Mouse (Mus musculus): ENCODE data around the gene Thsd4. TPM values are rescaled to one million over a fixed set of nuclear protein-coding genes. Genes with fewer than 3 reads are reported as not detected.
"Not testable (repeated sequence)": the region's sequence is repeated elsewhere in the genome, so short reads cannot be mapped to it uniquely, and the experiment has no call there.

Thsd4 gene
- total RNA-seq, 1 experiment from 2014 or later, result 7.2 TPM

DNA sequence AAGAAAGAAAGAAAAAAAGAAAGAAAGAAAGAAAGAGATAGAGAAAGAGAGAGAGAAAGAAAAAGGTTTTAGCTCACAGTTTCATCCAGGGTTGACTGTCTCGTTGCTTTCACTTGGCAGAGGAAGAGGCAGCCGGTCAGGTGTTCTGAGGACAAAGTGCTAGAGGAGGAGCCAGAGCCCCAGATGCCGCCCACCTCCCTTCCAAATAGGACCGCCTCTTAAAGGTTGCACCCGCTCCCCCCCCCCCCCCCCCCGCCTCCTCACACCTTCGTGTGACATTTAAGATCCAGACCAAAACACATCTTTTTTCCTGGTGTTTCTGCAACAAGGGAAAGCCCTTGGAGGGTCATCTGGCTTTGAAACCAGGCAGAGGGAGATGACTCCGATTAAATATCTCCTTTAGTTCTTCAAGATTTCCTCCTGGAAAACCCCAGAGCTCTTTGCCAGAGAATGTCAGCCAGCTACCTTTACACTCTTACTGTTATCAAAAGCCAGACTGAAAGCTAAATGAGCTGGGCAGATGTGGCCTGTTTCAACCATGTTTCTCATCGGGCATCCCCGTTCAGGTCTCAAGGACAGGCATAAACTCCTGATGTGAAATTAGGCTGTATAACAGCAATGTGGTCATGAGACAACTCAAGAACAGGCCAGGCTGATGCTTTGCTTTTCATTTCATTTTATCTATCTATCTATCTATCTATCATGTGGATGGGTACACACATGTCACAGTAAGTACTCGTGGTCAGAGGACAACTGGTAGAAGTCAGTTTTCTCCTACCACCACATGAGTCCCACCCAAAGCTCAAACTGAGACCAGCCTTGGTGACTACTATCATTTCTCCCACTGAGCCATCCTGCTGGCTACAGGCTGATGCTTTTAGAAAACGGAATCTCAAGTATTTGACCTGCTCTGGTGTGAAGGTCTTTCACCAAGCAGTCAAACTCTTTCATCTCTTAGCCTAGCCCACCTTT is 580.6 kb downstream of the Thsd4 start:
- DNase-seq, result no peak

DNA sequence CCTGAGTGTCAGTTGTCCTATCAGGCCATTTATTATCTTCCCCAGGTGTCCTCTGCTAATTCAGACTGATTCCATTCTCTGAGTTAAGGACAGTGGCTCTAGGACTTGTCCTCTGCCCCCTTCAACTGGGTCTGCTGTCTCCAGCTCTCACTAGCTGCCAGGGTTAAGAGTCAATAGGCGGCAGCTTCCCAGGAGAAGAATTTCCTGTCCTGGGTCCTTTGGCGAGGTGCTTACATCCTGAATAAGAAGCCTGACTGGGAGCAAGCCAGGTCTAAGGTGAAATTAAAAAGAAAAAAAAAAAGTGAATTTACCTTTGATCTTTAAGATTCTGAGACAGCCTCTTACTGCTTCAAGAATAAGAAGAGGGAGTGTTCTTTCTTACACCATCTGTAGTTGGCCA is 582.2 kb downstream of the Thsd4 start:
- DNase-seq, result no peak

DNA sequence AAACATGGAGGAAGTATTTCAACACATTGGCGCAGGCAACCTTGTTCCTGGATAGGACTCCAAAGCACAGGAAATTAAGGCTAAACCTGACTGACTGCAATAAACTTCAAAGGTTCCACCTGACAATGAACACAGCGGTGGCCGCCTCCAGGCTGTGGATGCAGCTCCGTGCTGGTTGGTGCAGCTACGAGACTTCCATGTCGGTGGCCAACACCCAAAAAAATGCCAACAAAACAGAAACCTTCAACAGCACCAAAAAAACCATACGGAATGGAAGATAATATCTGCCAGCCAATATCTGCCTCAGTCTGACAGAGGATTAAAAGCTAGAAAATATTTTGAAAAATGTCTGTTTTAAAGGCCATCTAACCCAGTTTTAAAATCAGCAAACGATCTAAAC is 583.3 kb downstream of the Thsd4 start:
- DNase-seq, result no peak

DNA sequence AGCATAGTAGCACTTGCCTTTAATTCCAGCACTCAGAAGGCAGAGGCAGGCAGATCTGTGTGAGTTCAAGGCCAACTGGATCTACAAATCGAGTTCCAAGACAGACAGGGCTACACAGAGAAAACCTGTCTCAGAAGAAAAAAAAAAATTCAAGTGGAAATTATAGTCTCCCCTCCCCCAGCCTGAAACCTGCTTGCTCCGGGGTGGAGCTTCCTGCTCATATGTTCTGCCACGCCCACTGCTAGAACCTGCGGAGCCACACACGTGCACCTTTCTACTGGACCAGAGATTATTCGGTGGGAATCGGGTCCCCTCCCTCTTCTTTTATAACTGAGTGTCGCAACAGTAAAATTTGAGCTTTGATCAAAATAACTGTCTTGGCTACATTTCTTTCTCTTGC is 586.0 kb downstream of the Thsd4 start:
- not testable (repeated sequence) for DNase-seq

DNA sequence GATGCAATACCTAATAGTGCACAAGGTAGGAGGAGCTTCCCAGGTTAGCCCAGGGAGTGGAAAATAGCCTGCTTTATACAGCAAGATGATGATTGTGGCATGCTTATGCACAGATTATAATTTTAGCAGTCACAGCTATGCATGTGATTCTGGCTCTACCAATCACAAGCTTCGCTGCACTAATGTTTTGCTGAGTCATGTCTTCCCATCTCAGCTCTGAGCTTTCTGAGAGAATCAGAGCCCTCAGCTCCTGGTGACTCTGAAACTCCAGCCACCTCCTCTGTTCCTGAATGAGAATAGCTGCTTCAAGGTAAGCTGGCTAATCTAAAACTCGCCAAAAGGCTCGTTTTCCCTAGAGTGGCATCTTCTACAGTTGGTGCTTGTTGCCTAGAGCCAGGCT is 591.6 kb downstream of the Thsd4 start:
- DNase-seq, result no peak

Other genes with a start within 250 kb of the Thsd4 start
- 17.4 and 25.7 TPM in 2 replicates for gene Lrrc49, start 166.1 kb upstream of the Thsd4 start, total RNA-seq (2021)
- gene Larp6, start 190.9 kb upstream of the Thsd4 start, total RNA-seq (2021), result 1.2 and 2.1 TPM in 2 replicates

Data from adrenal gland, postnatal 25 days (tissue).